ENCODE assay signal across 10 mouse cellular contexts in genomic region chr16:11636902-11637301, GRCm38 (mm10).
DNase-seq lines count a peak whose midpoint lies in the region; ATAC-seq lines count a peak whose summit lies in the region.
"Had no signal": no experiment of that assay in that cellular context is flagged by ENCODE, and none has a peak within 500 bp of the region (broad histone marks: within the 10 kb centered on the region; RNA-seq: fewer than 3 reads in every experiment).

No protein-coding gene starts in this region.

- H3K4me3 ChIP-seq in lung, embryonic 16.5 days (ENCODE audit: low read length): no peak overlapping the region
- no peak overlapping the region for H3K4me3 ChIP-seq in kidney, embryonic 15.5 days (replicated peaks)

- no peak overlapping the region for H3K4me2 ChIP-seq in lung, embryonic 16.5 days (ENCODE audit: low read depth, low read length)
- H3K4me2 ChIP-seq in kidney, embryonic 15.5 days: no peak overlapping the region

- no peak overlapping the region for H3K9ac ChIP-seq in lung, embryonic 16.5 days (ENCODE audit: low read length)
- H3K9ac ChIP-seq in kidney, embryonic 15.5 days: no peak overlapping the region

- no peaks in the 10 kb centered on the region for H3K9me3 ChIP-seq in lung, embryonic 16.5 days (ENCODE audit: control insufficient read depth, low read length)
- no peaks in the 10 kb centered on the region for H3K9me3 ChIP-seq in kidney, embryonic 15.5 days (replicated peaks)

- H3K36me3 ChIP-seq in lung, embryonic 16.5 days (ENCODE audit: control insufficient read depth, insufficient read depth, low read length): no peaks in the 10 kb centered on the region
- no peaks in the 10 kb centered on the region for H3K36me3 ChIP-seq in kidney, embryonic 15.5 days

- ATAC-seq in lung, embryonic 16.5 days (ENCODE audit: low read depth): 0 out of 2 replicates have a peak, but pooled peaks have one; percentile 20
- ATAC-seq in megakaryocyte progenitor cell, adult 5-6 weeks (replicated peaks; ENCODE audit: poor library complexity): peak; percentile 37
- no peak for ATAC-seq in kidney, embryonic 15.5 days (replicated peaks; ENCODE audit: low FRiP score)

- WGBS in lung, embryonic 16.5 days: 0% methylated on average over 3 of the region's 3 CpGs
- 0% methylated on average over 3 of the region's 3 CpGs for WGBS in kidney, embryonic 15.5 days

- peak overlapping the region; percentile 32; the same call in 1 of the 2 replicates for H3K27ac ChIP-seq in lung, embryonic 16.5 days (ENCODE audit: low read length)
- H3K27ac ChIP-seq in kidney, embryonic 15.5 days: no peak overlapping the region

- H3K4me1 ChIP-seq in lung, embryonic 16.5 days (replicated peaks; ENCODE audit: control insufficient read depth, insufficient read depth, low read length): peaks cover 18% of the 10 kb centered on the region
- H3K4me1 ChIP-seq in kidney, embryonic 15.5 days: peaks cover 8% of the 10 kb centered on the region; the same call in 1 of the 2 replicates

- H3K27me3 ChIP-seq in lung, embryonic 16.5 days (ENCODE audit: control insufficient read depth, insufficient read depth, low read depth, low read length): no peaks in the 10 kb centered on the region
- no peaks in the 10 kb centered on the region for H3K27me3 ChIP-seq in kidney, embryonic 15.5 days

- DNase-seq in embryo, embryonic 11 days: peak; percentile 28
- DNase-seq in embryo, embryonic 10 days (ENCODE audit: low spot score): no peak
- no peak for DNase-seq in lung, postnatal 10 days
- DNase-seq in retina, embryonic 14.5 days (ENCODE audit: low spot score): peak; percentile 41
- DNase-seq in T-cell, adult 2 months (ENCODE audit: low spot score): no peak
- DNase-seq: cerebellum, adult 11-12 months; lung, adult 2 months had no signal

Comparison
In these comparisons a context has a peak if more than half of its experiments do, and no peak if none do; other contexts are left out.
1. DNase-seq: peak in embryo, embryonic 11 days (single experiment) and retina, embryonic 14.5 days (single experiment); none in embryo, embryonic 10 days (single experiment), lung, postnatal 10 days (single experiment) and T-cell, adult 2 months (single experiment).